Mouse (Mus musculus) layer of hippocampus, postnatal 10 days (tissue): ENCODE measurements around the gene Arhgap19. TPM values are rescaled to one million over a fixed set of nuclear protein-coding genes. Genes with fewer than 3 reads are reported as not detected.

ENCODE experiments used
- DNase-seq, 2 experiments: peaks; one replicate each; pipeline ENCODE4 v3.0.0; 2021; ENCODE audit warnings: low spot score in 2 of 2
- total RNA-seq, 2 experiments: library from RNA; stranded (reverse); gene quantifications; 2 replicates each; pipeline ENCODE4 v1.2.3; 2021

Arhgap19 gene
- total RNA-seq, 2 experiments from 2014 or later: 3.6 to 4.4 TPM

DNA sequence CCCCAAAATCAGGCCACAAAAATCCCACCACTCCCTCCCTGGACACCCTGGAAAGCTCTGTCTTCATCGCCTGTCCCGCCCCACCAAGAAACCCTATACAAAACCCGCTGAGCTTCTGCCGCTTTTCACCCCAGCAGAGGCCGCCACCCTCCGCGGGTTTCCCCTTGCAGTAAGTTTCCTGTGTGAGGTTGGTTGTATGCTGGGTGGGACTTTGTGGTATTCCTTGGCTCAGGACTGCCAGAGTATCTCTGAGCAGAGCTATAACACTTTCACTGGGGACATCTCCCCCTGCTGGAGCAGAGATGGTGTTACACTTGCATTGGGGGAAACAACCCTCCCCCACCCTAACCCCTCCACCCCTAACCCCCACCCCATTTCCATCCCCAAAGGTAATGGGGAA, 1.5 kb upstream of the Arhgap19 start:
- peak; percentile 12 to 20 for DNase-seq

DNA sequence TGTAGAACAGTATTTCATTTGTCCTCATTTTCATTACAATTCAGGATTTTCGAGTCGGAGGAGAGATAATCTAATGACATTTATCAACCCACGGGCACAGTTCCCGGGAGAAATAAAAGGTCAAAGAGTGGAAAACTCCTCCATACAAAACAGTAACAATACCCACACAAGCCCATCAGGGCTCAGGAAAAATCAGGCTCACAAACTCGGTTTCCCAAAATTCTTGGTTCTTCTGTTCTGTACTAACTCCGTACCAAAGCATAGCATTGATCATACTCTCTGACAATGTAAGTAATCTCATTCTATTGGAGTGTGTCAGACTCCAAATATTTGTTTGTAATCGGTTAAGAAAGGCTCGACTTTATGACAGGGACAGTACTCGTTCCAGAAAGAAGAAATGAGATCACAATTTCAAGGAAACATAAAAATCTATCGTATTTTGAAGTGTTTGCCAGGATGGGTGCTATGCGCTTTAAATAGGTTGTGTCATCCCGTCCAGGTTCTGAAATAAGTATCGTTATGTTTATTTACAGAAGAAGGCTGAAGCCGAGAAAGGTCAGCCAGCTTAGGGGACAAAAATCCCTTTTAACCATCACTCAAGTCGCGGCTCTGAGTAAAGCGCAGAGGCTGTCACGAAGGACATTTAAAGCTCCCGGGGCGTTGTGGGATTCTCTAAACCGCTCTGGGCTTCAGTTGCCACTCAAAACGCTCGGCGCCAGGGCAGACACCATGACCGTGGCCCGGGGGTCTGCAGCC, 683 bp downstream of the Arhgap19 start:
- peak in 1 of 2 experiments; percentile 10 for DNase-seq

DNA sequence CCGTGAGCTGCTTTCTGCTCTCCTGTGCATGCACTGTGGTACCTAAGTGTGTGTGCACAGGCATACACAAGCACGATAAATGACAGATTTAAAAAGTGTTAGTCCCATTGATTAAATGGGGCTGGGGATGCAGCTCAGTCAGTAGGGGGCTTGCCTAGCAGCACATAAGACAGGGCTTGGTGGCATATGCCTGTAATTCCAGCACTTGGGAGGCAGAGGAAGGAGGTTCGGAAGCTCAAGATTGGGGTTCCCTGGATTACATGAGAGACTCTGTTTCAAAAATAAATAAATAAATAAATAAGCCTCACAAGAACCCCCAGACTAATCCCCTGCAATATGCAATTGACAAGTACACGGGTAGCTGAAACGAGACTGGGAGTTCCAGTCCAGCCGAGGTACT, 1.4 kb downstream of the Arhgap19 start:
- no peak for DNase-seq

DNA sequence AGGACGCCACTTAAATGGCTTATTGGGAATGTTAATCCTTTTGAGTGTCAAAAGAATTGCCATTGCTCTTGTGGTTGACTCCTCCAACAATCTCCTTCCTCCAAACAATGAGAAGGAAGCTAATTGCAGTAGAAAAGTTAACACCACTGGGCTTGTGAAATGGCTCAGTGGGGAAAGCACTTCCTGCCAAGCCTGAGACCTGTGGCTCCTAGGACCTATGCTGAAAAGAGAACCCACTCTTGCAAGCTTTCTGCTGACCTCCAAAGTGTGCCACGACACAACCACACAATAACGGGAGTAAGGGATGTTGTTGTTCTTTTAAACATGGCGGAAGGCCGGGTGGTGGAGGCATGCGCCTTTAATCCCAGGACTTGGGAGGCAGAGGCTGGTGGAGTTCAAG, 4.3 kb downstream of the Arhgap19 start:
- no peak for DNase-seq

DNA sequence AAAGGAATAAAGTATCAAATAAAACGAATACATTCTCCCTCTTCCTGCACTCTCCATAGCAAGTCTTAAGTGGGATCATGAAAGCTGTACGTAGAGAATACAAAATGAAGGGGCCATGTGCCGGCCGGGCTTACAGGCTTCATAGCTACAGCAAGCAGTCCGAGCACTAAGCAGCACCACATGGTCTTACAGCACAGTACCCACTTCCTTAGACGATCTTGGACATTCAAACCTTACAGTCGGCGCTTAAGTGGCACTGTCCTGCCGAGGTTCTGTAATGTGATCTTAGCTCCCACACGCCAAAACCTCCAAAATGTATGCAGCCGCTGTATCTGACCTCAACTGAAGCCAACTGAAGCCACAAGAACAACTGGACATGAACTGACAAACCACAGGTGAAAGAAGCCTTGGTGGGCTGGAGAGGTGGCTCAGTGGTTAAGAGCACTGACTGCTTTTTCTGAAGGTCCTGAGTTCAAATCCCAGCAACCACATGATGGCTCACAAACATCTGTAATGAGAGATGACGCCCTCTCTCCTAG, 5.0 kb downstream of the Arhgap19 start:
- no peak for DNase-seq

DNA sequence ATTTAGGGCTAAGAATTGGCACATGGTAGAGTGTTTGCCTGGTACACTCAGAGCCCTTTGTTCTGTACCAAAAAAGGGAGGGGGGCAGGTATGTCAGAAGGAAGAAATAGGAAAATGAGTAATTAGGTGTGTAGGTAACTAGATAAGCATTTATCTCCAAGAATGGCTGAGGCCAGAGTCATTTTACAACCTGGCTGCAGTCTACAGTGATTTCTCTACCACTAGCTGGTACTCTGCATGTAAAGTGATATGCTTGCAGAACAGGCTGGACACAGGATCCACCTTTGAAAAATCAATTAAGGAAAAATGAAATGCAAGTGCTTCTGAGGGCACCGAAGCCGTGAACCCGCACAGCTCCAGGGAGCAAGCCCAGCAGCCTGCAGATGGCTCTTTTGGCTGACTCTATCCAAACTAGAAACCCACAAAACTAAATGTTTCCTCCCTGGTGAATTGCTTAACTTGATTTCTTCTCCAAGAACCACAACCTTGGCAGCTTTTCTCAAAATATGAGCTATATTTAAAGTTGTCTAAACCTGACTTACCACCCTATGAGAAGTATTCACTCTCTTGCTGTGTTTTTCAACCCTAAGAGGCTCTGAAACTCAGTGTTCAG, 5.6 kb downstream of the Arhgap19 start:
- no peak for DNase-seq

DNA sequence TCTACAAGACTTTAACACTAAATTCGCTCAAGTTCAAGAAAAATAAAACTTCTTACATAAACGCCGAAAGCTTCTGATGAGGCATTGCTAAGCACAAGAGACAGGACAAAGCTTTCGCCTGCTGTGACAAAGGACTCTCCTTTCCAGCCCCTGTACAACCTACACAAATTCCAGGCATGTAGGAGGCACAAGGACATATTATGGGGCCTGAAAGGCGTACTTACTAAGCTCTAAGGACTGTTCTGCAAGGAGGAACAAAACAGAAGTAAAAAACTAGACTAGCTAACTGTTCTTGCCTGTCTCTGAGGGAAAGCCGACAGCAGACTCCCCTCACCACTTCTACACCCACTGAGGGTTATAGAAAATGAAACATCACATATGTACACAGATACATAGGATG, 6.9 kb downstream of the Arhgap19 start:
- DNase-seq: no peak

DNA sequence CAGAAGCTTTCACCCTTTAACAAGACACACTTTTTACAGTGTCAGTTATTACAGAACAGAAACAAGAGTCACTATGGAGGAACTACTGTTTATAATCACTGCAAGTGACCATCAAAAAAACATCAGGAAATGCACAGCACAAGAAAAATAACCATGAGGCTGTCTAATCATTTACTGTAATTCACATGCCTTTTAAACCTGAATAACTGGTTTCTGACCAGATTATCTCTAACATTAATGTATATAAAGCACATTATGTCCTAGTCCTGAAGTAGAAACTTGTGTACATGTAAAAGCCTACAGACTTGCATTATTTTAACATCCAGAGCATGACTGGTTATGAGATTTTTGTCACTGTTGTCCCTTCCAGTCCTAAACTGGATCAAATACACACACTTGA, 7.8 kb downstream of the Arhgap19 start:
- no peak for DNase-seq

DNA sequence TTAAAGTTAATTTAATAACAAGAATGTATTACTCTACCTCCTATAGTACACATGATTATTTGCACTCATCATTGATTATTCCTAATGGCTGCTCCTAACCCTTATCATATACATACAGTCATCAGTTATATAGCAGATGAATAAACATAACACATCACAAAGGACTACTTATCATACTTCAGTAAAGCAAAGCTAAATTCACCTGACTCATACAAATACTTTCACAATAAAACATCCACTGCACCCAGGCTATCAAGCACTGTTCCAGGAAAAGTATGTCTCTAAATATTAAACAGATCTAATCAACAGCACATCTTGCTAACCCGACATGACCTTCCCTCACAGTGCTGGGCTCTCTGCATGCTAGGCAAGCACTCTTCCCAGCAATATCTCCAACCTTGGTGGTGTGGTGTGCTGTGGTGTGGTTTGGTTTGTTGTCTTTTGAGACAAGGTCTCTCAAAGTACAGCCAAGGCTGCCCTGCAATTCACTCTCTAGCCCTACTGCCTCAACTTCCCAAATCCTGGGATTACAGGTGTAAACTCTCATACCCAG, 8.8 kb downstream of the Arhgap19 start:
- no peak for DNase-seq

DNA sequence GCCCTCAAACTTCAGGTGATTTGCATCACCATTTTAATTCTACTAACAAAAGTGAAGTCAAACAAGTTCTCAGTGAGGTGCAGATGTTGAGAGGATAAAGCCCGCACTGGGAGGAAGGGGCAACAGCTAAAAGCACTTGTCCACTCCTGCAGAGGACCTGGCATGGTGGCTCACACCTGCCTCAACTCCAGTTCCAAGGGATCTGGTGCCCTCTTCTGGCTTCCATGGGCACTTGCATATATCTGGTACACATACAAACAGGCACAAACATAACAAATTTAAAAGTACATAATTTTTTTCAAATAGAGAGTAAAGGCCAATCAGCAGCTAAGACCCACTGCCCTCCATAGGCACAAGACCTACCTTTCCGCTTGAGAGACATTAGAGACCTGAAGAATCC, 10.5 kb downstream of the Arhgap19 start:
- DNase-seq: no peak

DNA sequence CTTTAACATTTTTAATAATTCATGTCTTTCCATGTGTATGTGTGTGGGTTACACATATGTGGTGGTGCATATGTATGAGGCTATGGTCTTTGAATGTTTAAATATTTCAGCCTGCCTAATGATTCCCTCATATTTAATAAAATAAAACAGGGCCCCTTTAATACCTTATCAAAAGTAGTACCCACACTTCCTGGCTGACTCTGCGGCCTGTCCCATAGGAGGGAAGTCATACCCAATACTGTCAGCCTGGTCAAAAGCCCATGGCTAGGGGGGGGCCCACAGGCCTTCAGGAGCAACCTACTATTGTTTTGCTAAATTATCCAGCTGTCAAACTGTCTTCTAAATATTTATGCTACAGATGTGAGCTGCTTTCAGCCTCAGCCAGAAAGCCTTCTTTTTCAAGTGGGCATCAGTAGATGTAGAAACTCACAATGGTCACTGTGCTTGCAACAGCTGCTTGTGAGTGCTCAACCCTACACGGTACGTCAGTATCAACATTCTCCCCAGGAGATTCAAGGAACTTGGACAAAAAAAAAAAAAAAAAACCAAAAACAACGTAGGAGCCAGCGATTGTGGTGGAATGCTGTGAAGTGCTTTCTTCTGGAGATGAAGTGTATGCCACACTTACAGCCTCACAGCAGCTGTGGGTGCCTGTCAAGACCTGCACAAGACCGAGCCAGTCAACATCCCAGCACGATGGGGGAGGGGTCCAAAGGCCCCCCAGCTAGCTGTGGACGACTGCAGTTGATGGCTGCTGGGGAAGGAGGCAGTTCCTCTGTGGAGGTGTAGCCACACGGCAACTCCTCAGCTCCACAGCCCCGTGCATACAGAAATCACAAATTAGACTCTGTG, 12.5 kb downstream of the Arhgap19 start:
- DNase-seq: no peak

DNA sequence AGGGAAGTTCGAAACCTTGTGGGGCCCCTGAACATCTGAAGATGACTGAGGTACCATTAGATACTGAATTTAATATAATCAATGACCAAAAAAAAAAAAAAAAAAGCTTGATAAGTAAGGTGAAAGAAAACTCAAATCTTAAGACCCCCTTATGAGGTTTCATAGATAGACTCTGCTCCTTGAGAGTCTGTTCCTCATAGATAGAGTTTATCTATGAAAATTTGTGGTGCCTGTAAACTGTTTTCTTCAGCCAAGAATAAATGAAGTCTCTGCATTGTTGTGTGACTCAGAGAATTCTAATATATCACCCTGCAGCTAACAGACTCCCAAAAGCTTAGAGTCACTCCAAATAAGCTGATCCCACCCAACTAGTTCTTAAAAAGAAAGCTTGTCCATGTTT, 15.0 kb downstream of the Arhgap19 start:
- no peak for DNase-seq

DNA sequence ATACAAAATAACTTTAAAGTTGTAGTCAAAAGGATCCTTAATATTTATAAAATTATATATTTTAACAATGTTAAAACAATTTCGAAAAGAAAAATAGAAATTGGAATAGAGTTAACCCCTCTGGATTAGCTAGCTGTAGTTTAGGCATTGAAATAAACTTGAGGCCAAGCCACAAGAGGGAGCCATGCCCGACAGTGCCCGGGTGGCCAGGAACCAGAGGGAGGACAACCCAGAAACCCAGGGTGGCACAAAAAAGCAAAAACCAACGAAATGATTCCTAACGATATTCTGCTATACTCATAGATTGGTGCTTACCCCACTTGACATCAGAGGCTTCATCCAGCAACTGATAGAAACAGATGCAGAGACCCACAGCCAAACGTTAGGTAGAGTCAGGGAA, 24.3 kb downstream of the Arhgap19 start:
- no peak for DNase-seq

DNA sequence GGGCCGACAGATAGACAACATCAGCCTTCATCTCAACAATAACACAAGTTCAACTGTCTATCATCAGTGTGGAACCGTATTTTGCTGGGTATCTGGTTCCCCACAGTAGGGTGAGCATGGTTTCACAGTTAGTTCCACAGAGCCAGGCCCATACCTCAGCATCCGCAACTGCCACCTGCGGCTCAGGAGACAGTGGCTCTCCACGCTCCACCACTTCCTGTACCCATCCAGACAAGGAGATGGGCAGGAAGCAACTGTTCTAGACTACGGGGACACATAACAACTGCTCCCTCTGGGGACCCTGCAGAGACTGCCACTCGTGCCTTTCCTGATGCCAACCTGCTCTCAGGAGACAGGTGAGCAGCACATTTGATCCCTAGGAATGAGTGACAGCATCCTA, 33.1 kb downstream of the Arhgap19 start:
- no peak for DNase-seq

DNA sequence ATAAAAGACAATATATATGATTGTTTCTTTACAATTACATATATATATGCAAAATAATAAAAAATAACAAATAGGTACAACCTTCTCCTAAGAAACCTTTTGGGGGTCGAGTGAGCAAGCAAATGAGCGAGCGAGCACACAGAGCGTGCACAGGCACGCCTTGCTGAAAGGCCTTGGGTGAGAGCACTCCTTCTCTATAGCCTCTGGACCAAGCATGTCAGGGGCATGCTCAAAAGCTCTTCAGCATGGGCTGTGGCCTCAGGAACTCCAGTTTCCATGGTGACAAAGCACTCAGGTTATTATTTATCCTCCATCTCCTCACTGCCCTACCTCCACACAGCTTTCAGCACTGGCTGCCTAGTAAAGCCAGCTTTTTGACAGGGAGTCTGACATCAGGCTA, 35.2 kb downstream of the Arhgap19 start:
- no peak for DNase-seq

DNA sequence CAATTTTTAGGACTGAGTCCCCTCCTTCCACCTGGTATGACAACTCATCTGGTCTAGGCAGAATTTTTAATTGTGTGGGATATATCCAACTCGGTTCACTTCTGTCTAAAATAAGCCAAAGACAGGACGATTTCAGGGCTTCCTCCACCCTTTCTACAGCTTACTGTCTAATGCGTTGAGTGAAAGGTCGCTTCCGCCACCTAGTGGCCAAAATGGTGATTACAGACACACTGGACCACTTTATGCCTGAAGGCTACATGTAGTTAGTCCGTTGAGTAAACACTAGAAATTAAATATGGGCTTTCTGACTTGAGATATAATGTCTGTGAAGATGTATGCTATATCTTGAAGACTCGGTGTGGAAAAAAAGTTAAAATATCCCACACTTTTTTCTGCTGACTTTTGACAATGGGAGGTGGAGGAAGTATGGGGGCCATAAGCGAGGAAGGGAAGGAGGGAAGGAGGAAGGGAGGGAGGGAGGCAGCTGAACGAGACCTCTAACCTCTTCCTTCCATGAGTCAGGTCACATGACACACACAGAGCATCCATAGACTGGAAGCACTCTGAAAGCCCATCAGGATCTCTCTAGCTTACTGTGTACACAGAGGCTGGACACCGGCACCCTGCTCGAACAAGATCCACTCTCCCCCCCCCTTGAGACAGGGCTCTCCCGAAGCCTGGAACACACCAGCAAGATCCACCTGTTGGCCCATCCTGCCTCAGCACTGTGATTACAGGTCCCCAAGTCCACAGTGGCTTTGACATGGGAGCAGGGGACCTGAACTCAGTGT, 37.8 kb downstream of the Arhgap19 start:
- DNase-seq: peak; percentile 96 to 97

DNA sequence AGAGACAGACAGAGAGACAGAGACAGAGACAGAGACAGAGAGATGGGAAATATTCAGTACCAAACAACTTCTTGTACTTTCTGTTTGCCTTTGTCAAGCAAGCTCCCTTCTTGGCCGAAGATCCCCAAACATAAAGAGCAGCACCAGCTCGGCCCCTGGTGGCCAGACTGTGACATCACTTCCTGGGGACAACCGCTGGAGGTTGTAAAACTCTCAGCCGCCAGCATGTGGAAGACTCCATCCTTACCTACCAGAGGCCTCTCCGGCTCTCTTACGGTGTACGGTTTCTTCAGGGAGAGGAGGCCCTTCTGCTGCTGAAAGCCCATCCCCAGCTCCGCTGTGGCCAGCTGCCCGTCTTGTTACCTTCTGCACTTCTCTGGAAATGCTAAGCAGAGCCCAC, 40.3 kb downstream of the Arhgap19 start:
- DNase-seq: peak in 1 of 2 experiments; percentile 53

DNA sequence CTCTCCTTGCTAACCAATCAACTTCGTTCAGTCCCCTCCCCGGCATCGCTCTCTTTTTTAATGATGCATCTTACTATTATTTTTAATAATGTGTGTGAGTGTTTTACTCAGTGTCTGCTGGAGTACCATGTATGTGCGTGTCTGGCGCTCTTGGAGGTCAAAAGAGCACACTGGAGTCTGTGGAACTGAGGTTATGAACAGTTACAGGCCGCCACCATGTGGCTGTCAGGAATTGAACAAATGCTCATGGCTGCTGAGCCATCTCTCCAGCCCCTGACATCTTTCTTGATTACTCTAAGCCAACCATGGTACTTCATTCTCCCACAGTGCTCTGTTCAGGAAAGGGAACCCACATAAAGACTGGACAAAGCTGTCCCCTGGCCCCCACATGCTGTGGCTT, 42.1 kb downstream of the Arhgap19 start:
- DNase-seq: no peak

DNA sequence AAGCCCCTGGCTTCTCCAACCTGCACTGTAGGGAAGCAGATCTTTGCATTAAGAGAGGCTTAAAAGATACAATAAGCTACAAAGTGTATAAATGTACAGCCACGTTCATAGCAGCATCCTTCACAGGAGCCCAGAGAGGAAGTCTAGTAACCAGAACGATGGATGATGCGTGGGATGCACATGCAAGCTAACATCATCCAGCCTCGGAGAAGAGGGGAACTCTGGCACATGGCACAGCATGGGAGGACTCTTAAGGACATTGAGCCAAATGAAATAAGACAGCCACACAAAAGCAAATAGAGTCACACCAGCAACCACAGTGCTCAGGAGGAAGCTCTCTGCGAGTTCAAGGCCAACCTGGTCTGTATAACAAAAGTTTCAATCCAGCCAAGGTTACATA, 42.6 kb downstream of the Arhgap19 start:
- no peak for DNase-seq

DNA sequence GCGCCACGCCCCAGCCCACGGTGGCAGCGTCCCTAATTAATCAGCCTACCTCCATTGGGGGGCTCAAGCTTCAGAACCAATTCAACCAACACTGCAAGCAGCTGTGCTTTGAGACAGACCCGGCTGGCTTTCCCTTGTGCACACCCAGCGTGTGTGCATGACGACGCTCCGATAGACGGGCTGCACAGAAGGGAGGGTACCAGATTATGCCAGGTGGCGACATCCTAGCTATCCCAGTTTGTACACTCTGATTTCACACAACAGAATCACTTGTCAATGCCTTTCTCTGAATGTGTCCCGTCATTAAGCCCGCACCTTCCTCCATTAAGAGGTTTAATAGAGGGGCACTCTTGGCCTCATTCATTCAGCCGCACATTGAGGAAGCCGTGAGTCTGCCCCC, 47.1 kb downstream of the Arhgap19 start:
- no peak for DNase-seq

DNA sequence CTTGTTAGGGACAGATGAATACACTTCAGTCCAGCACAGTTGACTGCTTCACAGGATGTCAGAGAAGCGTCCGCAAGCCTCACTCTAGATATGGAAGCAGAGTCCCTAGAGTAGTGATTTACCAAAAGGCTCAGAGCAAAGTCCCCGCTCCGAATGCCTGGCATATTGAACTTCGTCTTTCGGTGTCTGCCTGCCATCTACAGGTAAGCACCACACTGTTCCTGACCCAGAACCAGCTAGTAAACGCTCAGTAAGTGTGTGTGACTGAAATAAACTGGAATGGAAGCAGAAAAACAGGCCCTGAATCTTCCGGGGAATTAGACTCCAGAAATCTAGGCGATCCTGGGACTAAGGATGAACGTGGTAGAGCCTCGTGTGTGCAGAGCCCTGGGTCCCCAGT, 49.9 kb downstream of the Arhgap19 start:
- no peak for DNase-seq
